Mouse (Mus musculus): ENCODE data around the gene Cyp2w1. TPM values are rescaled to one million over a fixed set of nuclear protein-coding genes. Genes with fewer than 3 reads are reported as not detected.

Gene Cyp2w1
- total RNA-seq, 2 experiments from 2014 or later = not detected

DNA sequence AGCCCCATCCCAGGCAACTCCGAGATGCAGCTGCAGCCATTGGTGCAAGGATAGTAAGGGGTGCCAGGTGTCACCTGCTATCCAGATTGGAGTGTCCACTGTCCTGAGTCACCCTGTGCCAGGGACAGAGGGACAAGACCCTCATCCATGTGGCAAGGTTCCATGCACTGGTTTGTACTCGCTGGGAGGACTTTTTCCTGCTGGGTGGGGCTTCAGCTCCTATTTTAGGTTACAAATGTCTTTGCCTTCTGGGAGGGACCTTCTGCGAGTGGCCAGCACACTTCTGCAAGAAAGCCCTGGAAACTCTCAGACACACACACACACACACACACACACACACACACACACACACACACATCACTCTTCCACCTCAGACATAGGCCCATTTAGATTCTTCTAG, 53.5 kb downstream of the Cyp2w1 start:
- TF ChIP-seq CTCF (IDR thresholded peaks at IDR 0.05) = no peak
- H3K27ac ChIP-seq = peak overlapping the region; percentile 84
- H3K4me3 ChIP-seq = peak overlapping the region; percentile 59
- intact Hi-C loops (cut with DNase I) = loop anchor here (5.0 kb wide), 1 partner anchor 56 kb away; the partner anchor contains the start of gene 3110082I17Rik
- DNase-seq = peak; percentile 40

Small RNA genes lying within 50 kb of the gene (microRNA-seq; reads per million reads assigned to microRNA genes)
- gene Mir339 = 118 reads per million, percentile 47 among the genes with 10 or more reads in this experiment

Other genes starting within 250 kb of the Cyp2w1 start
- 1 to 10 TPM in 1 of 2 experiments, under 1 TPM in 1; 0.59 to 1.4 TPM for gene Prkar1b, start 202.6 kb upstream of the Cyp2w1 start, total RNA-seq (2021)
- gene Dnaaf5, start 202.4 kb upstream of the Cyp2w1 start, total RNA-seq (2021) = 10 to 100 TPM; 14.1 to 16.7 TPM
- 10 to 100 TPM; 39.5 to 43.3 TPM for gene Sun1, start 152.0 kb upstream of the Cyp2w1 start, total RNA-seq (2021)
- gene Get4, start 100.3 kb upstream of the Cyp2w1 start, total RNA-seq (2021) = 10 to 100 TPM; 30.6 to 31.1 TPM
- gene Adap1, start 27.0 kb upstream of the Cyp2w1 start, total RNA-seq (2021) = 1 to 10 TPM in 1 of 2 experiments, under 1 TPM in 1; 0.89 to 1.0 TPM
- gene Cox19, start 1.2 kb upstream of the Cyp2w1 start, total RNA-seq (2021) = 10 to 100 TPM; 48.7 to 69.6 TPM
- 10 to 100 TPM; 26.5 to 41.2 TPM for gene Gpr146, start 25.1 kb downstream of the Cyp2w1 start, total RNA-seq (2021)
- gene C130050O18Rik, start 52.7 kb downstream of the Cyp2w1 start, total RNA-seq (2021) = under 1 TPM; 0.15 to 0.33 TPM
- 1 to 10 TPM; 1.3 to 2.7 TPM for gene Gper1, start 70.5 kb downstream of the Cyp2w1 start, total RNA-seq (2021)
- gene 3110082I17Rik, start 107.9 kb downstream of the Cyp2w1 start, total RNA-seq (2021) = 10 to 100 TPM in 1 of 2 experiments, 1 to 10 TPM in 1; 7.9 to 10.3 TPM
- gene Zfand2a, start 131.9 kb downstream of the Cyp2w1 start, total RNA-seq (2021) = 10 to 100 TPM in 1 of 2 experiments, 1 to 10 TPM in 1; 8.5 to 10.3 TPM
- gene Uncx, start 190.9 kb downstream of the Cyp2w1 start, total RNA-seq (2021) = not detected

Data from gastrocnemius, adult 2 months (tissue).